Mouse (Mus musculus): ENCODE results near the gene Esrra. TPM values are rescaled to one million over a fixed set of nuclear protein-coding genes. Genes with fewer than 3 reads are reported as not detected.

Esrra gene
- total RNA-seq (2015; ENCODE audit: low replicate concordance) (3.1 and 5.2 TPM in 2 replicates), total RNA-seq (2017; ENCODE audit: low replicate concordance) (2.4 and 4.2 TPM in 2 replicates)

DNA sequence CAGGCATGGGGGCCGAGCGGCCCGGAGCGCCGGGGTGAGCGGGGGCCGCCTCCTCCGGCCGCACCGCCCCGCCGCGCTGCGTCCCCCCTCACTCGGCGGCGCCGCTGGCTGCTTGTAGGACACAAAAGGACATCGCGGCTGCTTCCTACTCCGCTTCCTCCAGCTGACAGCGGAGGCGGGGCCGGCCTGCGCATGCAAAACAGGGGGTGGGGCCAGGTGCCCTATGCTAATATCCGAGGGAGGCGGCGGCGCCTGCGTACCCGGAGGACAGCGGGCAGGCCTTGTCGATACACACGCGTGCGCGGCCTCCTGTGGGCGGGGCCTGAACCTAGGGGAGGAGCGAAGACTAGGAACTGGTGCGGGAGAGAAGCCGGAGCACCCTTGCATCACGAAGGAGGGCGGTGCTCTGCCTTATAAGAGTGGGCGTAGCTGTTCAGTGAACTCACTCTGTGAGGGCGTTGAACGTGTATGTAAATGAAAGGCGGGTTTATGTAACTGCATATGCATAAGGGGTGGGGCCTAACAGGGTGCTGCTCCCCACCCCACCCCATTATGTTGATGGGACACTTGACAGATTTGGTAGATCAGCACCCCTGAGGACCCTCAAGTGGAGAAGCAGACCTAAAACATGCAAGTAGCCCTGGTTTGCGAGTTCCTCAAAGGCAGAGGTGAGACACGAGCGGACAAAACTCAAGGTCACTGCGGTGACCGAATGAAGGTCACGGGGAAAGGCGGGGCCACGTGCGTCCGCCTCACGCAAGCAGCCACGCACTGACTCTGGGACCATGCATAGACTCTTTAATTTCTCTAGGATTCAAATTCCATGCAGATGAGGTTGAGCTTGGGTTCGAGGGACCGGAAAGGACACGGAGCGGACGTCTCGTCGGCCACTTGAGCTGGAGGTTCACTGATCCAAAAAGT lies at the start of gene Esrra:
Gene Esrra (minus strand): TSS at position 167 of the 921 bp plus-strand sequence.
- peak; percentile 93 for ATAC-seq (replicated peaks; ENCODE audit: low FRiP score, poor library complexity, severe bottlenecking)

DNA sequence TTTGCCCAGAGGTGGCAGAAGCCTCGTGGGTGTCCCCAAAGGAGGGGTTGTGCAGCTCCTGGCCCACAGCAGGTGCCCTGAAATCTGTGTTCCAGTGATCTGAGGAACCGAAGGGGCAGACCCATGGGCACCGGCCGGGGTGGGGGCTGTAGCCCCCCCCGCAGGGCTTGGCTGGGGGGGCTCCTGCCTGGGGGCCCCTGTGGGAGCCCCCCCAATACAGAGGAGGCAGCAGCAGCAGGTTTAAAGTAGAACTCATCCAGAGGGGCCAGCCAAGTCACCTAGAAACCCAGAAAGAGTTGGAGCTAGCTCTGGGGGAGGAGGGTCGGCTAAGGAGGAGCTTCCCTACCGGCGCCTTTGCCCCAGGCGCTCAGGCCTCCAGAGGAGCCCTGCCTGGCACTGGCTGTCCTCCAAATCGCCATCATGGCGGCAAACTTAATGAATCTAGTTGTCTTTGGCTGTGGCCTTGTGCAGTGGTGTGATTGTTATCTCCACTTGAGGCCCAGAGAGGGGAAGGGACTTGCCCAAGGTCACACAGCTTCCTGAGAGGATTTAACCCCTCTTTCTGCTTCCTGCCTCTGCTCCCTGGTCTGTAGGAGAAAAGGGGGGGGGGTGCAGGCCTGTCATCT lies 49.0 kb upstream of the Esrra start:
- ATAC-seq (replicated peaks; ENCODE audit: low FRiP score, poor library complexity, severe bottlenecking) = no peak

DNA sequence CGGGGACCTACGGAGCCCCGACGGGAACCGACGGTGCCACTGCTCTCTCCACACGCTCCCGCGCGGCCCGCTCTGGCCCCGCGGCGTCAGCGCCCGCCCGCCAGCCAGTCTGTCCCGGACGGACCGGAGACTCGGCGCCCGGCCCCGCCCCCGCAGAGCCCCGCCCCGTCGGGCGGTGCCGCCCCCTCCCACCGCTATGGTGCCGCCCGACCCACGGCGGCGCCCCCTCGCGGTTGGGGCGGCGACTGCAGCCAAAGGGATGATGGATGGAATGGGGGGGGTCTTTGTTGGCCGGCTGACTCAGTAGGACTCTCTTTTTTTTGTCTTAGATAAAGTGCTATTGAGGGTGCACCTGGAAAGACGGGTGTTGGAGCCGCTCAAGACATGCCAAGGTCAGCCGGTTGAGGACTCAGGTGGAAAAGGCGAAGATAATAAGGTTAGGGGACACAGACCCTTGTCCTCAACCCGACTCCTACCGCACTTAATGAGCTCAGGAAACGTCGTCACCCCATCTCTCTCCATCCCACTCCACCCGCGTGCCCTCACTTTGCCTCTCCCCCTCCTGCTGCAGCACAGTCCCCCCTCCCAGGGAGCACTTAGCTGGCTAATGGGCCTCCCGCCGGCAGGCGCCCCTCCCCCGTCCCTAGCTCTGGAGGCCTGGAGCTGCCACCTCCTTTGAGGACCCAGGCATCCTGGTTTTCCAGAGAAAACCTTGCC lies 48.2 kb upstream of the Esrra start:
- ATAC-seq (replicated peaks; ENCODE audit: low FRiP score, poor library complexity, severe bottlenecking) = peak; percentile 48

DNA sequence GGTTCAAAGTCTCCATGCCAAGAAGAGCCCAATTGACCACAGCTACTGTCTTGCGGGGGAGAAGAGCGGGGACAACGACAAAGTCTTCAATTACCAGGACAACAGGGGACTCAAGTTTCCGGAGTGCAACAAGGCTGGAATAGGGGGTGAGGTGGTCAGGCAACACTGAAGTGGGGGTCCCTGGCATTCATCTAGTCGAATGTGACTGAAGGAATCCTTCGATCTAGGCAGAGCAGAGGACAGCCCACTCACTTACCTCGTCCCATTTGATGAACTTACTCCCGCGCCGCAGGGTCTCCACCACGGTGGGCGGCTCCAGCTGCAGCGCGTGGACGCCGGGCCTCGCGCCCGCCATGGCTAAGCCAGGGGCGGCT lies 47.7 kb upstream of the Esrra start:
- ATAC-seq (replicated peaks; ENCODE audit: low FRiP score, poor library complexity, severe bottlenecking) = no peak

DNA sequence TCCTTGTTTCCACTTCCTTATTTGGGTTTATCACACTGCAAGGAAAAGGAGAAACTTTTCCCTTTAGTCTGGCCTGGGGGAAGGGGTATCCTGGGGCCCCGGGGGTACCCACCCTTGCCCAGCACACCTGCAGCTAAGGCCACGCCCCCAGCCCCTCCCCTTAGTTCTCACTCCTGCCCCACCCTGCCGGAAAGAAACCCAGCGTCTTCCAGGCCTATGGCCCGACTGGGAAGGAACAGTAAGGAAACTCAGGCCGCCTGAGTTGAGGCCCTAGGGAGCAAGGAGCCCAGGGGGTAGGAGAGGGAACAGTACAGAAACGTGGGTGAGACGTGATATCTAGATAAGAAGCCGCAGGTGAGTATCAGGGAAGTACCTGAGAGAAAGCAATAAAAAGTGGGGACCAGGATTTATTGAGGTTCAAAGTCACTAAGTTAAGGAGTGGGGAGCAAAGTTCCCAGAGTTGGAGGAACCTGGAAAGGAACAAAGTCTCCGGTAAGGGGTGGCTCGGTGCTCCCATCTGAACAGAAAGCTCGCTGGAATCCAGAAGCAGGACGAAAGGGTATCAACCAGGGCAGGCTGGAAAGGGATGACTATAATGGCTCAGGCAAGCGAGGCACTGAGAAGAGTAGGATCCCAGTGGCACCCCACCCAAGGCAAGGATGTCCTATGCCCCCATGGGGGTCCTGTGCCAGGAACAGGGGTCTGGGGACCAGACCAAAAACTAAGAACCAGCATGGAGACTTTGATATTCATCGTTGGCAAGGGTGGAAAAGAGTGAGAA lies 47.1 kb upstream of the Esrra start:
- ATAC-seq (replicated peaks; ENCODE audit: low FRiP score, poor library complexity, severe bottlenecking) = no peak

DNA sequence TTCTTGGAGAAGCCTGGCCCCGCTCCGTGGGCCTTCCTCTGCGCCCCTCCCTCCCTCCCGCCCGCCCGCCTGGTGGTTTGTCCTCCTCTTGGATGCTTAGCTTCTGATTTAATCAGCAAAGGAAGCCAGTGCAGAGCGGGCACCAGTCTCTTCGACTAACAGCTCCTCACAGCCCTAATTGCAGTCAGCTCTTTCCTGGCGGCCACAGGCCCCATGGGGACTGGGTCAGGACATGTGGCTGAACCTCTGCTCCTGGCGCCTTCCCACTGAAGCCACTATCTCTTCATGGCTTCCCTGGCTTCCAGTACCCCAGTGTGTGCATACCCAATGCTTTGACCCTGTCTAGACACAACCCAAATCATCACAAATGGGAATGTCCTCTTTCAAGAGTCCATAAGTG lies 34.8 kb upstream of the Esrra start:
- ATAC-seq (replicated peaks; ENCODE audit: low FRiP score, poor library complexity, severe bottlenecking) = no peak

DNA sequence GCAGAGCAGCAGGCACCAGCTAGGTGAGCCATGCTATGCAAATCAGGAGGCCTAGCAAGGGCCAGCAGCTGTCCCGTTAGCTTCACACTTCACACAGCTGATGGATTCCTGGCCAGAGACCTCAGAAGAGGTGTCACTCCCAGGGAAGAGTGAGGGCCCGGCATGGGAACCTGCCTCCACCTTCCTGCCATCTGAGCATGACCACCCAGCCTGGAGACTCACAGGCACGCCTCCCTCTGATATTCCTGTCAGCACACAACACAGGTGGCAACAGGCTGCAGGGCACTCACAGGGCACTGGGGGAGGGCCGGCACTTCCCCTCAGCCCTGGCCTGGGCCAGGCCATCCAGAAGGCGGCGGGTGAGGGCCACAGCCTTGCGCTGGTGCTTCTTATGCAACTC lies 33.8 kb upstream of the Esrra start:
- ATAC-seq (replicated peaks; ENCODE audit: low FRiP score, poor library complexity, severe bottlenecking) = no peak

DNA sequence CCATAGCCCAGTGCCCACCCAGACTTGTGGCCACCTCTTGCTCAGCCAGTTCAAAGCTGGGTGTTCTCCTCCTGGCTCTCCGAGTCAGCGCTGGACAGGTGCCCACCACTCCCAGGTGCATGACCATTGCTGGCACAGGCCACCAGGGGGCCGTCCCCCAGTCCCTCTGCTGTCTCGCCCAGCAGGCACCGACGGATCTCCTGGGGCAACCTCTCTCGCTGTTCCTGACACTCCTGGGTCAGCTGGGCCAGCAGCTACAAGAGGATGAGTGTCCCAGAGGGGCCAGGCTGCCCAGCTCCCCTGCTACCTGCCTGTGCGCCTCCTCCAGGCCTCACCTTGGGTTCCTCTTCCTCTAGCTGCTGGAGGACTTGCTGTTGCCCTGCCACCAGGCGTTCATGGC lies 32.4 kb upstream of the Esrra start:
- no peak for ATAC-seq (replicated peaks; ENCODE audit: low FRiP score, poor library complexity, severe bottlenecking)

DNA sequence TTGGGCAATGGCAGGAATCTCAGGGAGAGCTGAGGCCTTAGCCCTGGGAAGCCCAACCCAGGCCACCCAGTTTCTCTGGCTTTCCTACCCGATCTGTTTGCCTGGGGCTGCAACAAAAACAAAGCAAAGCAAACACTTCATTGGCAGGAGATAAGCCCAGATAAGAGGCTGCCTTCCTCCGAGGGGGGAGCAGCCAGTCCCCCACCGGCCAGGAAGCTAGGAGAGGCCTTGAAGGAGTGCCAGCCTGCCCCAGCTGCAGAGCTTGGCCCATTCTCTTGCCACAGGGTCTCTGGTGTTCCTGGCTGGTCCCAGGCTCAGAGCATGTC lies 31.1 kb upstream of the Esrra start:
- no peak for ATAC-seq (replicated peaks; ENCODE audit: low FRiP score, poor library complexity, severe bottlenecking)

DNA sequence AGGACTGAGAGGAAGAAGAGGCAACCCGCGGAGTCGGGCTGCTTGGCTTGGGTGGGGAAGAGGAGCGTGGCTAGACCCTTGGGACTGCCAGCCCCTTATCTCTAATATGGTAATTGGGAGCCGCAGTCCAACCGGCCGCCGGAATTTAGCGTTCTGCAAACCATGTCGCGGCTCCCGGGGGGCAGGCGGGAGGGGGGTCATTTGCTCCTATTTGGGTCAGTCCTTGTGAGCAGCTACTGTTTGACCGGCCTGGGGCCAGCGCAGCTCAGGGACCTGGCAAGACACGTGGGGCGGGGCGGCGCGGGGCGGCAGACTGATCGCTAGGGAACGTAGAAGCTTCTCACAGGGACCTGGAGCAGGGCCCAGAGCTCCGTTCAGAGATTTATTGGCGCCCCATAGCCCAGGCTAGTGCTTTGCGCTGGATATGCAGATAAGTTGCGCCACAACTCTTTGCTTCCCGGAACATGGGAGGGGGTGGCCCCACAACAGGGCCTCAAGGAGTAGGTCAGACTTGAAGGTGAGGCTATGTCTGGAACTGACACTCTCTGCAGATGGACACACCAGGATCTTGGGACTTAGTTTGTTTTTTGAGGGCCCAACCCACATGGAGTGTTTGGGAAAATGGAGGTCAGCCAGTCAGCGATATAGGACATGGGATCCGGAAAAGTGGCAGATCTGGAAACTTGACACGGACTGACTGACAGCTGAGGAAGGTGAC lies 30.5 kb upstream of the Esrra start:
- ATAC-seq (replicated peaks; ENCODE audit: low FRiP score, poor library complexity, severe bottlenecking) = 0 out of 2 replicates have a peak, but pooled peaks have one; percentile 29

DNA sequence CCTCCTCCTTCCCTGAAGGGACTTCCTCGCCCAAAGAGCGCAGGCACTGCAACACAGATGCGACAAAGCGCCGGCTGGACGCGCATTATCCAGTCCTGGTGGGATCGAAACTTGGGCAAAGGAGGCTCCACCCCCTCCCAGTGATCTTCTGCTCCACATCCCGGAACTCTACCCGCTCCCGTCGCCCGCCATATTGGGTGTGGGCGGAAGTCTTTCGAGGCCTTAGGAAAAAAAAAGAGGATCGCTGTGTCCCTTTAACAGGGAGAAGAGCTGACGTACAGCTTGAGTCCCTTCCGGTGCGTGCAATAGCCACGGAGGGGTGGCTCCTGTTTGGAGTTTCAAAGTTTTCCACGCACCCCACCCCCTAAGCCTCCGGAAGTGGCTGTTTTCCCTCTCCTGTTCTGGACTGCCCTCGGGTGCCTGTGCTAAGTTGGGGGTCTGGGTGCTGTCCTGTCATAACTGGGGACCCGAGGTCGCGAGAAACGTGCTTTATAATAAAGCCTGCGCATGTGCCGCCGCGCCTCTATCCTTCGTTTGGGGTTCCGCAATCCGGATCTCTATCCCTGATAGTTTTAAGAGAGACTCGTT lies 29.9 kb upstream of the Esrra start:
- peak; percentile 78 for ATAC-seq (replicated peaks; ENCODE audit: low FRiP score, poor library complexity, severe bottlenecking)

DNA sequence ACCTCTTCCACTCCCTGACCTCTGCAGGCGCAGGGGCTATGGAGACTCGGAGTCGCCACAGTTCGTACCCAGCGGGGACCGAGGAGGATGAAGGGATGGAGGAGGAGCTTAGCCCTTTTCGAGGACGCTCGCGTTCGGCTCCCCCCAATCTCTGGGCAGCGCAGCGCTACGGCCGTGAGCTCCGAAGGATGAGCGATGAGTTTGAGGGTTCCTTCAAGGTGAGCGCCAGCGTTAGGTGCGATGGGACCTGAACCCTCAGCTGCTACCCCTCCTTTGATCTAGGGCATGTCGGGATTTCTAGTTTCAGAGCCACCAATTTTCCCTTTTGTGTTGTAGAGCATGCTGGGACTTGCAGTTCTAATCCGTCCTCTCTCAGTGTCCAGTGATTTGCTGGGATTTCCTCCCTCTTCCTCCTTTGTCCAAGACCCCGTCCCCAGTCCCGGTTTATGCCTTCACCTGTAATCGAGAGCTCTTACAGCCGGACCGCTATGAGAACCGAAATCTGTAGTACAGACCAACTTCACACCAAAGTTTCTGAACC lies 29.1 kb upstream of the Esrra start:
- no peak for ATAC-seq (replicated peaks; ENCODE audit: low FRiP score, poor library complexity, severe bottlenecking)

DNA sequence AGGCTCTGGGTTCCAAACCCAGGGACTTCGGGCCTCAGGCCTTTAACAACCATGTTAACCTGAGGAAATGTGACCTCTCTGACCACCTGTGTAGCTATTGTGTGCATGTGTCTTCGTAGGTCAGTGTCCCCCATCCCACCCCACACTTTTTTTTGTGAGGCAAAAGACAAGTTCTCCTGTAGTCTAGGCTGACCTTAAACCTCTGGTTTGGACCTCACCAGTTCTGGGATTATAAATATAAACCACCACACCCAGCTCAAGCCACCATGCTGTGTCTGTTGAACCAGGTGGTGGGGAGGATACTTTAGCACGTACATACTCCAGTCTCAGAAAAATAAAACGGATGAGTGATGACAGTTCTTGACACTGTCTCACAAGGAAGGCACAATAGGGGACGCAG lies 28.3 kb upstream of the Esrra start:
- ATAC-seq (replicated peaks; ENCODE audit: low FRiP score, poor library complexity, severe bottlenecking) = no peak

DNA sequence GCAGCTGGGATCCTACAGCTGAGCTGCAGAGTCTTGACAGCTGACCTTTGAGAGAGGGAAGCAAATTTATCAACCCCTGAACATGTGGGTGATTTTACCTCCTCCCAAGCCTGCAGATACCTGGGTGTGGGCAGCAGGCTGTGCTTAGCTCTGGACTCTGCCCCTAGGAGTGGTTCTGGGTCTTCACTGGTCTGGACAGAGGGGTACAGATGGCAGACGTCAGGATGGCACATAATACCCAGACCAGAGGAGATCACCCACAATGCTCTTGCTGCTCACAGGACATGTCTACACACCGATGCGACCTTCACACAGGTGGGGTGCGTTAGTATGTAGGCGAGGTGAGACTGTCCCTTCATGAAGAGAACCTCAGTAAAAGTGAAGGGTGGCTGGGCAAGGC lies 27.9 kb upstream of the Esrra start:
- no peak for ATAC-seq (replicated peaks; ENCODE audit: low FRiP score, poor library complexity, severe bottlenecking)

DNA sequence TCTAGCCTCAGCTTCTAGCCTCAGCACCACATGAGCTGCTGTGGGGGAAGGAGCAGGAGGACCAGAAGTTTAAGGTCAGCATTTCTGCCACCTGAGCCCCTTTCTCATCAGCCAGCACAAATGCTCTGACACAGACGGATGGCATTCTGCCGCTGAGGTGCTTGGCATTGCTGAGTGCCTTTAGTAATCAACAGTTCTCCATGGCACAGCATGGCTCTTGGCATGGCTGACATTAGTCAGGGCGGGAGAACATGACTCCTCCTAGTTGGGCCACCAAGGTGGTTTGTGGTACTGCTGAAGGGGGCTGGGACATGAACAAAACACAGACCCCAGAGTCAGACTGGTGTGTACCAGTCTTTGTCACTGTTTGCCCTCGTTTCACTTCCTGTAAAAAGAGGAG lies 26.6 kb upstream of the Esrra start:
- ATAC-seq (replicated peaks; ENCODE audit: low FRiP score, poor library complexity, severe bottlenecking) = no peak

DNA sequence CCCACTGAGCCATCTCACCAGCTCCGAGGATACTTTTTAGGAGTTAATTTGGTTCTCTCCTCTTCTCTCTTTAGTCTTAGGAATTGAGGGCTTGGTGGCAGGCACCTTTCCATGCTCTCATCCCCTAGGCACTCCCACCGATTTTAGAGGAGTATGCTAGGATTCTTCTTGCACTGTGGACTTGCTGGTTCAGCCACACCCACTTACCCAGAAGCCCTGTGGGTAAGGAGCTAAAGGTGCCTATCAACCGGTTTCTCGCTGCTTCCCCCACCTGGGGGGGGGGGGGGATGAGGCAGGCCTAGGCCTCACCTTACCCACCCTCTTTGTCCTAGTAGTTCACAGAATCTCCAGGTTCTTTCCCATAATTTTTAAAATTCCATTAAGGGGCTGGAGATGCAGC lies 26.1 kb upstream of the Esrra start:
- no peak for ATAC-seq (replicated peaks; ENCODE audit: low FRiP score, poor library complexity, severe bottlenecking)

DNA sequence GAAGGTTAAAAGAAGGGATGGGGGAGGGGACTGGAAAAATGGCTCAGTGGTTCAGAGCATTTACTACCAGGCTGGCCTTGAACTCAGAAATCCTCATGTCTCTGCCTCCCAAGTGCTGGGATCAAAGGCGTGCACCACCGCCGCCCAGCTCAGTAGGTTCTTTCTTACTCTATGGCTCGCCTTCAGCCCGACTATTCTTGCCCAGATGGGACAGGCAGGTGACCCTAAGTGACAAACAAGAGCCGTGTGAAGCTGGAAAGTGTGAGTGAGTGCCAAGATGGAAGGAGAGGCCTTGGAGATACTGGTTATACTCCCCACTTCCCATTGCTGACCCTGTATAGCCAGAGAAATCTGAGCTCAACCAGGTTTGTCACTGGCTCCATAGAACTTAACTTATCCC lies 22.1 kb upstream of the Esrra start:
- ATAC-seq (replicated peaks; ENCODE audit: low FRiP score, poor library complexity, severe bottlenecking) = no peak

DNA sequence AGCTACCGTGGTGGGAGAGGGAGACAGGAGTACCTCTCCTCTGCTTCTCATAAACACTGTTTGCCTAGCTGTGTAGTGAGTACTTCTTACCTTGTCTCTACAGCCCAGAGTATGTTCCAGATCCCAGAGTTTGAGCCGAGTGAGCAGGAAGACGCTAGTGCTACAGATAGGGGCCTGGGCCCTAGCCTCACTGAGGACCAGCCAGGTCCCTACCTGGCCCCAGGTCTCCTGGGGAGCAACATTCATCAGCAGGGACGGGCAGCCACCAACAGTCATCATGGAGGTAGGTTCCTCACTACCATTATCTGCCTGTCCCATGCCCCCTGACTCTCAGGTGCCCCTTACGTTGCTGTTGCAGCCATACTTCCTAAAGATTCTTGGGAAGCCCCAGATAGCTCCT lies 21.2 kb upstream of the Esrra start:
- peak; percentile 4 for ATAC-seq (replicated peaks; ENCODE audit: low FRiP score, poor library complexity, severe bottlenecking)

DNA sequence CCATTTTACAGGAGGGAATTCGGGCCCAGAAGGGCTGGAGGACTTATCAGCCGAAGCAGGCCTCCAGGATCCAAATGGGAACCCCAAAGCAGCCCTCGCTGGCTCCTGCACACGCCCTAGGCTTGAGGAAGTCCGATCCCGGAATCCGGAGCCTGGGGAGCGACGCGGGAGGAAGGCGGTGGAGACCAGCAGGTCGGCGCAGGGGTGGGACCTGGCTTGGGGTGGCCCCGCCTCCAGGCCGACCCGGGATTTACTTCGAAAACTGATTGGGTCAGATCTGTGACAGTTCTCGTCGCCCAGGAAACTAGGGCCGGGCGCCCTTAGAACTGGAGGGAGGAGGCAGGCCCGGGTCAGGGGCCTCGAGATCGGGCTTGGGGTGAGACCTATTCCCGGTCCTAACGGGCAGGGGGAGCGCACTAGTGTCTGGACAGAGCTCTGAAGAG lies 20.7 kb upstream of the Esrra start, which contains the start of gene Gpr137:
Gene Gpr137 (minus strand): TSS at position 232 of the 443 bp plus-strand sequence.
- peak; percentile 83 for ATAC-seq (replicated peaks; ENCODE audit: low FRiP score, poor library complexity, severe bottlenecking)

All from erythroblast, adult 5-6 weeks (primary cell).